Mouse (Mus musculus) hindbrain, postnatal 0 days (tissue): ENCODE measurements around the gene Fkbp3. TPM values are rescaled to one million over a fixed set of nuclear protein-coding genes. Genes with fewer than 3 reads are reported as not detected.
"Not testable (repeated sequence)": the region's sequence is repeated elsewhere in the genome, so short reads cannot be mapped to it uniquely, and the experiment has no call there.

ENCODE experiments used
- ATAC-seq: fragments of 200-750 bp; cut with Nextera tagmentation; 2 replicates; pipeline ENCODE4 v1.8.0; 2017; ENCODE audit warnings: mild to moderate bottlenecking, moderate TSS enrichment, moderate library complexity
- DNase-seq: peaks from one replicate; pipeline ENCODE4 v3.0.0-alpha.2; 2015; ENCODE audit warnings: low spot score
- H3K27ac ChIP-seq: fragments of 300-500 bp; sonication (generic); 2 replicates; pipeline ENCODE4 v1.5.1; 2014; ENCODE audit warnings: mild to moderate bottlenecking
- H3K27me3 ChIP-seq: fragments of 300-500 bp; sonication (generic); 2 replicates; pipeline ENCODE4 v1.6.1; 2014; ENCODE audit warnings: low read length, mixed read lengths; ENCODE audit not compliant: insufficient read depth
- H3K36me3 ChIP-seq: fragments of 300-500 bp; sonication (generic); 2 replicates; pipeline ENCODE4 v1.6.1; 2014; ENCODE audit warnings: low read length, mixed read lengths; ENCODE audit not compliant: insufficient read depth
- H3K4me1 ChIP-seq: fragments of 300-500 bp; sonication (generic); 2 replicates; pipeline ENCODE4 v1.6.1; 2014; ENCODE audit warnings: antibody characterized with exemption, low read length, mixed read lengths; ENCODE audit not compliant: insufficient read depth
- H3K4me2 ChIP-seq: fragments of 300-500 bp; sonication (generic); 2 replicates; pipeline ENCODE4 v1.6.1; 2014; ENCODE audit warnings: low read depth, mild to moderate bottlenecking, low read length, moderate library complexity, mixed read lengths
- H3K4me3 ChIP-seq: fragments of 300-500 bp; sonication (generic); 2 replicates; pipeline ENCODE4 v1.5.1; 2014; ENCODE audit warnings: low read length
- H3K9ac ChIP-seq: fragments of 300-500 bp; sonication (generic); replicated peaks from 2 replicates; pipeline ENCODE4 v1.6.1; 2014; ENCODE audit warnings: mild to moderate bottlenecking, low read length, moderate library complexity, mixed read lengths
- H3K9me3 ChIP-seq: fragments of 300-500 bp; sonication (generic); 2 replicates; pipeline ENCODE4 v1.6.1; 2016; ENCODE audit warnings: low read length, mixed read lengths
- CTCF ChIP-seq: IDR thresholded peaks from 2 replicates; pipeline ENCODE4 v1.5.1; 2016; ENCODE audit warnings: antibody characterized with exemption, control low read depth, low read depth
- WGBS: fragments of 180-500 bp; shearing (Covaris S2); extraction: QIAGEN DNeasy Blood & Tissue Kit; methylation state at CpG from one replicate; pipeline ENCODE4 v1.1.7; 2014; 5-methylcytosine and 5-hydroxymethylcytosine counted together
- polyA plus RNA-seq: library from polyadenylated mRNA; unstranded; fragments of >200 nt; fragmentation: Nextera tagmentation; extraction: Ambion mirVana; gene quantifications from 2 replicates; pipeline ENCODE4 v1.2.1, GENCODE M21; 2015
- total RNA-seq: library from RNA; depleted of rRNA; stranded (reverse); fragments of >200 nt; gene quantifications from 2 replicates; pipeline ENCODE4 v1.2.3, GENCODE M21; 2014; rRNA removed

The Fkbp3 gene
- 121 and 180 TPM in 2 replicates for total RNA-seq
- polyA plus RNA-seq: 513 and 524 TPM in 2 replicates

DNA sequence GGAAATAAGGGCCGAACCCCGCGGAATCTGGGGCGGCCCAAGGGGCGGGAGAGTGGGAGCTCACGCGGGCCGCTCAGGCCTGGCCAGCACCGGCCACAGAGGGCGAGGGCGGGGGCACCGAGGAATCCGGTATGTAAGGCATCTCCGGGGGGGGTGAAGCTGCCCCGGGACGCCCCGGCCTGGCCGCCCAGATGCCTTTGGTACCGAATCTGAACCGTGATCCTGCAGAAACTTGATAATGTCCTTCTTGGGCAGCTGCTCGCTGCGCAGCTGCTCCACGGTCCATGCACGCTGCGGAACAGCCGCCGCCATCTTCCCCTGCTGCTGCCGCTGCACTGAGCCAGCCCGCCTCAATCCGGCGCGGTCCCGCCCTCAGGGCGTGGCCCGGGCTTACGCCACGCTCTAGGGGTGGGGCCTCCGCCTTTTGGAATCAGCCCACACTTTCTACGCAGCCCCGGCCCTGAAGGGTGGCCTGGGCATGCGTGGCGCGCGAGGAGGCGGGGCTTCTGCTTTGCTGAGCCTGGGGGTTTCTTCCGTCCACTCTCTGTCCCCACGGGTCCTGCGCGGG lies at the start of gene Fkbp3:
Gene Fkbp3 (minus strand): TSS at position 397 of the 568 bp plus-strand sequence.
- no peak for TF ChIP-seq CTCF
- H3K36me3 ChIP-seq: peaks cover 5% of the 10 kb centered on the region
- no peaks in the 10 kb centered on the region for H3K27me3 ChIP-seq
- H3K27ac ChIP-seq: peak within 1 kb of the TSS; percentile 97
- H3K9me3 ChIP-seq: no peaks in the 10 kb centered on the region
- peak; percentile 99 for ATAC-seq
- peak within 1 kb of the TSS; percentile 92 for H3K9ac ChIP-seq
- H3K4me1 ChIP-seq: peaks cover 14% of the 10 kb centered on the region
- H3K4me3 ChIP-seq: peak within 1 kb of the TSS; percentile 90
- WGBS: under 1% methylated on average over 46 of the region's 49 CpGs
- H3K4me2 ChIP-seq: peak within 1 kb of the TSS; percentile 88
- peak; percentile 99 for DNase-seq

DNA sequence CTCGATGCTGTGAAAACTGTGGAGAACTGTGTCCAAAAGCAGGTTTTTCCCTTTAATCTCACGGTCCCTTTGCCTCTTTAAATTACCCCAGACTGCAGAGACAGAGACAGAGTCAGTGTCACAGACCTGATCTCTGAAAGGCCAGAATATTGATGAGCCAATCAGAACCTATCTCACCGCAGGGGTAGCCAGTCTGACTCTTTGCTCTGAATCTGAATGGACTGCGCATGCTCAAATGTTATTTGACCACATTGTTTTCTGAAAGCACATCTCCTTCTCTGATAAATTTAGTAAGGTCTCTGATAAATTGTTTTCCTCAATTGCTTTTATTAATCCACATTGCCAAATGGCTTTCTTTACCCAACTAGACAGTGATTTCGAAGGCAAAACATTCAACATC lies 45.6 kb upstream of the Fkbp3 start:
- Histone ChIP-seq H3K4me2 (no peak overlapping the region), H3K27ac (no peak overlapping the region), H3K36me3 (peaks cover 19% of the 10 kb centered on the region), H3K27me3 (no peaks in the 10 kb centered on the region), H3K4me3 (no peak overlapping the region), H3K4me1 (no peaks in the 10 kb centered on the region), H3K9me3 (no peaks in the 10 kb centered on the region), H3K9ac (no peak overlapping the region)
- ATAC-seq (no peak), DNase-seq (no peak)
- no peak for TF ChIP-seq CTCF
- 86% methylated on average over 5 of the region's 5 CpGs for WGBS

DNA sequence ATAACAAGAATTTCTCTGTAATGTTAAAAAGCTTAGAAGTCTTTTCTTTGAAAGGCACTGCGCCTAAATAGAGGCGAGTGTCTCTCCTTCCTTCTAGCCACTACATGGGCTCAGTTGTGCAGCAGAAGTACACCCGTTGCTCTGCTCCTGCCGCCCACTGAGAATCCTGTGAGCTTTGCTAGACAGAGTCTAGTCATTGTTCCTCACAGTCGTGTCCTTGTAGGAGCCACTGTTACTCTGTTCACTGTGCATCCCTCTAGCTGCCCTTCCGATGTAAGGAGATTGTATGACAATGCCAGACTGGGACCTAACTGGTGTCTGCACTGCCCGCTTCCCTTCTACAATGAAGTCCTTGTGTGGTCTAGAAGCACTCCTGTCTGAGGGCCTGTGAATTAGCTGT lies 45.2 kb upstream of the Fkbp3 start:
- ATAC-seq: no peak

DNA sequence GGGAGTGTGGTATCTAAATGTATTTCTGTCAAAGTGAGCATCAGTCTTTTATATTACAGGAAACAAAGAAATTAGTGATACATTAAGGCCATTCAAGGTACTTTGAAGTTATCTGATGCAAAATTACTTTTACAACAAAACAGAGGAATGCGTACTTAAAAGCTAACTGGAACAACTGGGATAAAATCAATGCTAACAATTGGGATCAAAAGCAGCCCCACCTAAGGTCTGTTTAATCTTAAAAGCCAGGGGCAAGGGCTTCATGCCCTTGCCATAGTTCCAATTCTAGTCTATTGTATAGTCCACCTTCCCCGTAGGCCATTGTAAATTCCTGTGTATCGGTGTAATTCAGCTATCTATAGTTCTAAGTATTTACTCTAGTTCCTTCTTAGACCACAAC lies 41.2 kb upstream of the Fkbp3 start:
- H3K4me3 ChIP-seq, H3K27ac ChIP-seq, ATAC-seq, H3K4me2 ChIP-seq, H3K36me3 ChIP-seq, H3K4me1 ChIP-seq, H3K9ac ChIP-seq, DNase-seq, H3K9me3 ChIP-seq, H3K27me3 ChIP-seq: not testable (repeated sequence)
- WGBS: 90% methylated on average over 3 of the region's 3 CpGs

More for the DNA sequence above, 45.2 kb upstream of the Fkbp3 start:
- no peaks in the 10 kb centered on the region for H3K4me1 ChIP-seq
- H3K4me2 ChIP-seq: no peak overlapping the region
- peaks cover 19% of the 10 kb centered on the region for H3K36me3 ChIP-seq
- DNase-seq: no peak
- no peak for TF ChIP-seq CTCF
- H3K27ac ChIP-seq: no peak overlapping the region
- H3K27me3 ChIP-seq: no peaks in the 10 kb centered on the region
- H3K9ac ChIP-seq: no peak overlapping the region
- no peak overlapping the region for H3K4me3 ChIP-seq
- 70% methylated on average over 7 of the region's 7 CpGs for whole genome bisulfite sequencing
- H3K9me3 ChIP-seq: no peaks in the 10 kb centered on the region

DNA sequence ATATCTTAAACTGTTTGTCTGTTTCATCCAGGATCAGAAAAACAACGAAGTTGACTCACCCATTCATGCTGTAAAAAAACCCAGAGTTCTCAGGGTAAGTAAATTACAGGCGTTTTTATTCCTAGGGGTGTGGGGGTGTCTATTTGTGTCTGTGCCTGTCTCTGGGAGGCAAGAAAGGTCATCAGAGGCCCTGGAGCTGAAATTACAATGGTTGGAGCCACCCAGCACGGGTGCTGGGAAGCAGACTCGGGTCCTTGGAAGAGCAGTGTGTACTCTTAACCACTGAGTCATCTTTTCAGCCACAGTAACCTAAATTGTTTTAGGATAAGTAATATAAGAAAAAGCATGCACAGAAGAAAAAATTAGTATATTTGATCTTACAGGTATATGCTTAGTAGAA lies 40.1 kb upstream of the Fkbp3 start:
- H3K4me3 ChIP-seq: no peak overlapping the region
- no peak for TF ChIP-seq CTCF
- H3K4me2 ChIP-seq: no peak overlapping the region
- H3K9ac ChIP-seq: no peak overlapping the region
- no peaks in the 10 kb centered on the region for H3K27me3 ChIP-seq
- H3K9me3 ChIP-seq: no peaks in the 10 kb centered on the region
- H3K27ac ChIP-seq: no peak overlapping the region
- 87% methylated on average over 4 of the region's 4 CpGs for WGBS
- DNase-seq (no peak), ATAC-seq (no peak)
- no peaks in the 10 kb centered on the region; the same call in 1 of the 2 replicates for H3K36me3 ChIP-seq
- no peaks in the 10 kb centered on the region for H3K4me1 ChIP-seq

DNA sequence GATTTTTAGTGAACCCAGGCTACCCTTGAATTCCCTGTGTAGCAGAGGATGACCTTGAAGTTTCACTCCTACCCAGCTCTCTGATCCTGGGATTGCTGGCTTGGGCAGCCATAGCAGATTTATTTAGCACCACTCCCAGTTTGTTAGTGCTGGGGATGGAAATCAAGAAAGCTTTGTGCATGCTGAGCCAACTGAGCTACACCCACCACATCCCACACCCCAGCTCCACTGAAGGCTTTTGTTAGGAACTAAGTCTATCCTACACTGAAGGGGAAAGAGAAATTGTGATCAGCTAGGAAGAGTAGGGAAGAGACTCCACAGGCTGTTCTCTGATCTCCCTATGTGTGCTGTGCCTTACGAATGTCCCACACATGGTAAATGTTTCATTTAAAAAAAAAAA lies 39.0 kb upstream of the Fkbp3 start:
- WGBS: 100% methylated on average over 1 of the region's 1 CpGs
- Histone ChIP-seq H3K9me3 (no peaks in the 10 kb centered on the region), H3K27me3 (no peaks in the 10 kb centered on the region), H3K4me2 (no peak overlapping the region), H3K36me3 (no peaks in the 10 kb centered on the region; the same call in 1 of the 2 replicates), H3K4me3 (no peak overlapping the region), H3K9ac (no peak overlapping the region), H3K4me1 (no peaks in the 10 kb centered on the region), H3K27ac (no peak overlapping the region)
- DNase-seq: no peak
- TF ChIP-seq CTCF: no peak
- ATAC-seq: no peak

DNA sequence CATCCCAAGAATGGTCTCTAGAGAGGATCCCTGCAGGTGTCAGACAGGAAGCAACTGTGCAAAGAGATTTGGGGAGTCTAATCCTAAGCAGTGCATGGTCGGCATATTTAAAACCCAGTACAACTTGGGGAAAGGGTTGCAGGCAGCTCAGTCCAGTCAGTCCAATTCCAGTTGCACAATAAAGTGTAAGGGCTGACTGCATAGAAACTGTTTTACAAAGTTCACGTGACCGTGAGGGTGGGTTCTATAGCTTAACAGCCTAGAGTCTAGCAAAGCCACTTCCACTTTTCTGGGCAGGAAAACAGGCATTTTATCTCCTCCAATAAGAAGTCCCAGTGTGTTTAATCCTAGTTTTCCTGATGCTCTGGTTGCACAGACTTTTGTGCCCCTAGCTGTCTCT lies 37.7 kb upstream of the Fkbp3 start:
- DNase-seq (no peak), ATAC-seq (no peak)
- 91% methylated on average over 3 of the region's 3 CpGs for WGBS
- Histone ChIP-seq H3K36me3 (peaks cover 2% of the 10 kb centered on the region; the same call in 1 of the 2 replicates), H3K9me3 (no peaks in the 10 kb centered on the region), H3K4me1 (no peaks in the 10 kb centered on the region), H3K9ac (no peak overlapping the region), H3K27me3 (no peaks in the 10 kb centered on the region), H3K4me3 (no peak overlapping the region), H3K27ac (no peak overlapping the region), H3K4me2 (no peak overlapping the region)
- TF ChIP-seq CTCF: no peak
